Comparison of ENCODE assay signal across 11 mouse cellular contexts in genomic region chr8:104061048-104061988, GRCm38 (mm10). TPM values are rescaled to one million over a fixed set of nuclear protein-coding genes. Genes with fewer than 3 reads are reported as not detected.
A peak's percentile ranks its signal among the peaks of the same experiment; 100 is the strongest.
DNase-seq lines count a peak whose midpoint lies in the region; ATAC-seq and TF ChIP-seq lines count a peak whose summit lies in the region.
"Had no signal": no experiment of that assay in that cellular context is flagged by ENCODE, and none has a peak within 500 bp of the region (broad histone marks: within the 10 kb centered on the region; RNA-seq: fewer than 3 reads in every experiment).

No protein-coding gene starts in this region.

- 0 out of 2 replicates have a peak overlapping the region, but pooled peaks have one; percentile 13 for H3K27ac ChIP-seq in forebrain, embryonic 12.5 days
- H3K27ac ChIP-seq in forebrain, postnatal 0 days (ENCODE audit: low read depth, low read length), result no peak overlapping the region
- H3K27ac ChIP-seq in neural tube, embryonic 11.5 days (ENCODE audit: low read depth, low read length), result no peak overlapping the region
- H3K27ac ChIP-seq in midbrain, embryonic 12.5 days (replicated peaks), result peak overlapping the region; percentile 77
- no peak overlapping the region for H3K27ac ChIP-seq in thymus, adult 2 months (ENCODE audit: control insufficient read depth, insufficient read depth, low read length)
- H3K27ac ChIP-seq: embryonic facial prominence, embryonic 15.5 days had no signal

- no peak for DNase-seq in forebrain, postnatal 0 days
- DNase-seq in neural tube, embryonic 11.5 days (ENCODE audit: low spot score), result no peak
- no peak for DNase-seq in neural tube, embryonic 10.5 days (ENCODE audit: extremely low spot score, low spot score)
- DNase-seq in testis, postnatal 10 days (ENCODE audit: low spot score), result peak; percentile 33
- no peak for DNase-seq in left cerebral cortex, adult 18-20 months (ENCODE audit: low spot score in 2 of 2)
- DNase-seq in thymus, adult 2 months, result no peak

- TF ChIP-seq POLR2A in thymus, adult 2 months (IDR thresholded peaks at IDR 0.05; ENCODE audit: control insufficient read depth, extremely low read depth, insufficient read depth, low read length, poor library complexity), result no peak

- H3K27me3 ChIP-seq in forebrain, embryonic 12.5 days, result no peaks in the 10 kb centered on the region
- peaks cover 5% of the 10 kb centered on the region; the same call in 1 of the 2 replicates for H3K27me3 ChIP-seq in forebrain, postnatal 0 days (ENCODE audit: insufficient read depth, low read length)
- H3K27me3 ChIP-seq in neural tube, embryonic 11.5 days (ENCODE audit: control insufficient read depth, insufficient read depth, low read length), result no peaks in the 10 kb centered on the region
- no peaks in the 10 kb centered on the region; the same call in 1 of the 2 replicates for H3K27me3 ChIP-seq in midbrain, embryonic 12.5 days
- H3K27me3 ChIP-seq in thymus, adult 2 months (ENCODE audit: control insufficient read depth, insufficient read depth, low read length), result no peaks in the 10 kb centered on the region
- H3K27me3 ChIP-seq: embryonic facial prominence, embryonic 15.5 days had no signal

- TF ChIP-seq CTCF in forebrain, postnatal 0 days (IDR thresholded peaks at IDR 0.05; ENCODE audit: low read depth), result no peak
- no peak for TF ChIP-seq CTCF in thymus, adult 2 months (IDR thresholded peaks at IDR 0.05; ENCODE audit: borderline replicate concordance, control insufficient read depth, extremely low read depth, insufficient read depth, low read length, poor library complexity)

- H3K36me3 ChIP-seq in forebrain, embryonic 12.5 days (replicated peaks), result no peaks in the 10 kb centered on the region
- no peaks in the 10 kb centered on the region for H3K36me3 ChIP-seq in forebrain, postnatal 0 days (ENCODE audit: insufficient read depth)
- H3K36me3 ChIP-seq in neural tube, embryonic 11.5 days (ENCODE audit: control insufficient read depth, insufficient read depth, low read length), result no peaks in the 10 kb centered on the region
- no peaks in the 10 kb centered on the region for H3K36me3 ChIP-seq in midbrain, embryonic 12.5 days
- H3K36me3 ChIP-seq in thymus, adult 2 months (ENCODE audit: control insufficient read depth, insufficient read depth, low read length), result no peaks in the 10 kb centered on the region
- H3K36me3 ChIP-seq: embryonic facial prominence, embryonic 15.5 days; G1E had no signal

- no peak overlapping the region for H3K4me3 ChIP-seq in forebrain, embryonic 12.5 days (replicated peaks)
- H3K4me3 ChIP-seq in forebrain, postnatal 0 days (ENCODE audit: low read depth, low read length), result no peak overlapping the region
- no peak overlapping the region for H3K4me3 ChIP-seq in neural tube, embryonic 11.5 days (ENCODE audit: low read depth, low read length)
- no peak overlapping the region for H3K4me3 ChIP-seq in midbrain, embryonic 12.5 days
- no peak overlapping the region for H3K4me3 ChIP-seq in thymus, adult 2 months (ENCODE audit: control insufficient read depth, insufficient read depth, low read length)
- H3K4me3 ChIP-seq: embryonic facial prominence, embryonic 15.5 days had no signal

- peak; percentile 49 for ATAC-seq in forebrain, embryonic 12.5 days (ENCODE audit: low FRiP score)
- no peak for ATAC-seq in forebrain, postnatal 0 days
- ATAC-seq in neural tube, embryonic 11.5 days (ENCODE audit: insufficient read depth, low FRiP score, low TSS enrichment), result peak; percentile 39
- peak; percentile 65 for ATAC-seq in midbrain, embryonic 12.5 days (ENCODE audit: low FRiP score, low read depth)

- no peaks in the 10 kb centered on the region for H3K9me3 ChIP-seq in forebrain, embryonic 12.5 days
- H3K9me3 ChIP-seq in forebrain, postnatal 0 days (ENCODE audit: low read length), result no peaks in the 10 kb centered on the region
- H3K9me3 ChIP-seq in neural tube, embryonic 11.5 days (ENCODE audit: control insufficient read depth, low read length), result no peaks in the 10 kb centered on the region
- H3K9me3 ChIP-seq in midbrain, embryonic 12.5 days, result no peaks in the 10 kb centered on the region
- H3K9me3 ChIP-seq: embryonic facial prominence, embryonic 15.5 days had no signal

- peaks cover 22% of the 10 kb centered on the region for H3K4me1 ChIP-seq in forebrain, embryonic 12.5 days
- no peaks in the 10 kb centered on the region for H3K4me1 ChIP-seq in forebrain, postnatal 0 days (ENCODE audit: insufficient read depth)
- peaks cover 7% of the 10 kb centered on the region for H3K4me1 ChIP-seq in neural tube, embryonic 11.5 days (ENCODE audit: control insufficient read depth, insufficient read depth, low read length)
- peaks cover 22% of the 10 kb centered on the region for H3K4me1 ChIP-seq in midbrain, embryonic 12.5 days
- no peaks in the 10 kb centered on the region for H3K4me1 ChIP-seq in thymus, adult 2 months (replicated peaks; ENCODE audit: control insufficient read depth, insufficient read depth, low read length)

- no peak overlapping the region for H3K9ac ChIP-seq in forebrain, embryonic 12.5 days
- no peak overlapping the region for H3K9ac ChIP-seq in forebrain, postnatal 0 days
- H3K9ac ChIP-seq in neural tube, embryonic 11.5 days (ENCODE audit: low read length), result no peak overlapping the region
- H3K9ac ChIP-seq in midbrain, embryonic 12.5 days (replicated peaks), result no peak overlapping the region; the same call in 1 of the 2 replicates
- H3K9ac ChIP-seq: embryonic facial prominence, embryonic 15.5 days had no signal

- WGBS in forebrain, embryonic 12.5 days, result 85% methylated on average over 6 of the region's 6 CpGs
- WGBS in forebrain, postnatal 0 days, result 75% methylated on average over 6 of the region's 6 CpGs
- 64% methylated on average over 6 of the region's 6 CpGs for WGBS in neural tube, embryonic 11.5 days
- 73% methylated on average over 6 of the region's 6 CpGs for WGBS in midbrain, embryonic 12.5 days
- 79% methylated on average over 6 of the region's 6 CpGs for WGBS in thymus, adult 2 months

- no peak overlapping the region for H3K4me2 ChIP-seq in forebrain, embryonic 12.5 days
- no peak overlapping the region for H3K4me2 ChIP-seq in forebrain, postnatal 0 days (ENCODE audit: low read depth)
- H3K4me2 ChIP-seq in neural tube, embryonic 11.5 days (ENCODE audit: low read depth), result no peak overlapping the region
- H3K4me2 ChIP-seq in midbrain, embryonic 12.5 days (replicated peaks), result 0 out of 2 replicates have a peak overlapping the region, but pooled peaks have one; percentile 4
- H3K4me2 ChIP-seq: embryonic facial prominence, embryonic 15.5 days; heart, embryonic 11.5 days had no signal

RNA-seq across cellular contexts. Expression of gene Cdh5, which starts 40.1 kb away (rescaled TPM):
- 10.0 and 10.9 TPM in 2 replicates for polyA plus RNA-seq in forebrain, embryonic 12.5 days (2016; fragmentation: Nextera tagmentation; extraction: Ambion mirVana)
- 10.9 and 18.1 TPM in 2 replicates for total RNA-seq in forebrain, postnatal 0 days (2014; rRNA removed)
- 8.1 and 8.4 TPM in 2 replicates for polyA plus RNA-seq in forebrain, postnatal 0 days (2015; fragmentation: Nextera tagmentation; extraction: Ambion mirVana)
- polyA plus RNA-seq in neural tube, embryonic 11.5 days (2014; fragmentation: Nextera tagmentation; extraction: Ambion mirVana), result 19.5 and 19.8 TPM in 2 replicates
- polyA plus RNA-seq in midbrain, embryonic 12.5 days (2016; fragmentation: Nextera tagmentation; extraction: Ambion mirVana), result 14.0 and 16.5 TPM in 2 replicates
- total RNA-seq in left cerebral cortex, adult 18-20 months (2021), result 10 to 100 TPM; 10.7 to 12.4 TPM
- polyA plus RNA-seq in thymus, adult 2 months (2012; rRNA removed), result 15.7 and 17.4 TPM in 2 replicates
- polyA plus RNA-seq: G1E had no signal

Comparison
In these comparisons a context has a peak if more than half of its experiments do, and no peak if none do; other contexts are left out.
1. H3K27ac ChIP-seq: peak in forebrain, embryonic 12.5 days (single experiment) and midbrain, embryonic 12.5 days (single experiment); none in forebrain, postnatal 0 days (single experiment), neural tube, embryonic 11.5 days (single experiment) and thymus, adult 2 months (single experiment).